Mouse (Mus musculus): Measurements from ENCODE around the gene Atxn3.

DNA sequence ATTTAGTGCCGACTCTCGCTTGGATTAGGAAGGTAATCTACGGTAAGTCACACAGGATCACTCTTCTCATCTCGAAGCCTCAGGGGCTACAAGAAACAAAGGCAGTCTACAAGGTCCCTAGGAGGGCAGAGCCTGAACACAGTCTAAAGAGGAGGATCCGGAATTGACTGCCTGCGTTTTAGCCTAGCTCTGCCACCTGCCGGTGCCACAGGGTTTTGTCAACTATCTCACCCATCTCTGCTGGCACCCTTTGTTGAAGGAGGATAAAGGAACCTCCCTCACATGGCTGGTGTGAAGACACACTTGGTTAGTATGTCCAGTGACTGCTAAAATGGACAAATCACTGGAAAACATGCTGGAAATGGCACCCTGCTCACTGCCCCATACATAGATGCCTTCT, 20.5 kb downstream of the Atxn3 start:
- TF ChIP-seq POLR2A (IDR thresholded peaks at IDR 0.05; ENCODE audit: extremely low read depth, insufficient read depth, low read length) (no peak), CTCF (IDR thresholded peaks at IDR 0.05; ENCODE audit: low read depth, low read length) (peak; percentile 34; the same call in 1 of the 2 replicates)
